Comparison of ENCODE assay signal across 8 mouse cellular contexts in the genomic region with DNA sequence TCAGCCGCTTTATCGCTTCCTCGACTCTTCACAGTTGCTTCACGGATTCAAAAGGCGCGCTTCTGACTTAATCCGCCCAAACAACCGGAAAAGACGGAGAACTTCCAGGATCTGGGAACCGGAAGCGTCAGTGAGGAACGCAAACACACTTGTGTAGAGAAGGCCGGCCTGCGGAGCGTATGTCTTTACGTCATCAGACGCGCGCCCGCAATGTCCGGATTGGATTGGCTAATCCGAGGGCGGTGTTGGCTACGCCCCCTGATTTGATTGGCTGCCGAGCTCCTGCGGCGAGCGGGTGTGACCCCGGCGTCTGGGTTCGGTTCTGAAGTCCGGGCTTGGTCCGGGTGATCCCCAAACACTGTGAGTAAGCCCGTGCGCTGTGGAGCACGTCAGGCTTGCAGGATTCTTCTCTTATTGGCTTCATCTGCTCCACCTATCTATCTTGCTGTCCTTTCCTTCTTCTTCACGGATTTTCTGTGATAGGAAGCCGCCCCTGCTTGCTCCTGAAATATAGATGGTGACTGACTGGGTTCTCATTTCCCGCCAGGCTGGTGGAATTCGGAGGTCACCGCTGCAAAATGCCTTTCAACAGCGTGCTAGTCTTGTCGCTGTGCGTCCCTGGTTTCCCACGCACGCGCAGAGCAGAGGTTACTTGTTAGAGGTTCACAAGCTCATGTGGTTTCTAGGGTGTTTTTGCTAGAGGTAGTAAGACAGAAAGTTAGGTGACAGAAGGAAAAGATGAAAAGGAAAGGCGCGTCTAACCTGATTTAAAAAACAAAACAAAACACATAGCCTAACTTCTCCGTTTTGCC. TPM values are rescaled to one million over a fixed set of nuclear protein-coding genes. Genes with fewer than 3 reads are reported as not detected.
A peak's percentile ranks its signal among the peaks of the same experiment; 100 is the strongest.
DNase-seq lines count a peak whose midpoint lies in the region; ATAC-seq and TF ChIP-seq lines count a peak whose summit lies in the region.

A gene (plus strand): TSS at position 266 of the 812 bp plus-strand sequence.
A gene (minus strand): TSS at position 628 of the 812 bp plus-strand sequence.

- peak within 1 kb of the TSS; percentile 90 for H3K4me3 ChIP-seq in E14TG2a.4 (replicated peaks; ENCODE audit: low read length)
- H3K4me3 ChIP-seq in forebrain, embryonic 12.5 days (replicated peaks) = peak within 1 kb of the TSS; percentile 66
- peak within 1 kb of the TSS; percentile 73 for H3K4me3 ChIP-seq in heart, postnatal 0 days (ENCODE audit: low read depth, low read length)
- H3K4me3 ChIP-seq in liver, embryonic 16.5 days (ENCODE audit: low read depth, low read length) = peak within 1 kb of the TSS; percentile 69
- H3K4me3 ChIP-seq in neural tube, embryonic 13.5 days = peak within 1 kb of the TSS; percentile 63
- peak within 1 kb of the TSS; percentile 91 for H3K4me3 ChIP-seq in testis, adult 2 months (ENCODE audit: control insufficient read depth, low read depth, low read length)

- ATAC-seq in forebrain, embryonic 12.5 days (ENCODE audit: low FRiP score) = peak; percentile 100
- peak; percentile 100 for ATAC-seq in heart, postnatal 0 days (ENCODE audit: insufficient read depth, low read depth)
- ATAC-seq in liver, embryonic 16.5 days (ENCODE audit: low read depth) = peak; percentile 99
- peak; percentile 100 for ATAC-seq in neural tube, embryonic 13.5 days (ENCODE audit: low read depth)

- peak; percentile 93 for TF ChIP-seq EP300 in heart, postnatal 0 days (IDR thresholded peaks at IDR 0.05; ENCODE audit: low read depth)

- DNase-seq in c-Kit-positive CD71-positive TER-119-positive erythroid progenitor cells, embryonic 14.5 days (ENCODE audit: low spot score) = peak; percentile 96
- DNase-seq in heart, postnatal 0 days (ENCODE audit: low spot score) = peak; percentile 98
- peak; percentile 99 for DNase-seq in kidney, postnatal 4 days

- no peaks in the 10 kb centered on the region for H3K9me3 ChIP-seq in E14TG2a.4 (ENCODE audit: low read length)
- H3K9me3 ChIP-seq in forebrain, embryonic 12.5 days = no peaks in the 10 kb centered on the region
- no peaks in the 10 kb centered on the region for H3K9me3 ChIP-seq in heart, postnatal 0 days (replicated peaks; ENCODE audit: control insufficient read depth, low read length)
- no peaks in the 10 kb centered on the region for H3K9me3 ChIP-seq in liver, embryonic 16.5 days (replicated peaks; ENCODE audit: control insufficient read depth, low read length)
- H3K9me3 ChIP-seq in neural tube, embryonic 13.5 days = no peaks in the 10 kb centered on the region

- H3K36me3 ChIP-seq in E14TG2a.4 (ENCODE audit: insufficient read depth, low read length) = peaks cover 53% of the 10 kb centered on the region
- H3K36me3 ChIP-seq in forebrain, embryonic 12.5 days (replicated peaks) = peaks cover 11% of the 10 kb centered on the region
- peaks cover 27% of the 10 kb centered on the region for H3K36me3 ChIP-seq in heart, postnatal 0 days (replicated peaks; ENCODE audit: control insufficient read depth, insufficient read depth, low read length)
- peaks cover 6% of the 10 kb centered on the region for H3K36me3 ChIP-seq in liver, embryonic 16.5 days (ENCODE audit: control insufficient read depth, insufficient read depth)
- H3K36me3 ChIP-seq in neural tube, embryonic 13.5 days = peaks cover 16% of the 10 kb centered on the region
- H3K36me3 ChIP-seq in testis, adult 2 months (ENCODE audit: control insufficient read depth, insufficient read depth, low read length) = no peaks in the 10 kb centered on the region

- TF ChIP-seq POLR2A in testis, adult 2 months (IDR thresholded peaks at IDR 0.05; ENCODE audit: control insufficient read depth, low read depth, low read length) = peak; percentile 29; the same call in 1 of the 2 replicates

- H3K9ac ChIP-seq in forebrain, embryonic 12.5 days = peak within 1 kb of the TSS; percentile 65
- peak within 1 kb of the TSS; percentile 75 for H3K9ac ChIP-seq in heart, postnatal 0 days (replicated peaks; ENCODE audit: low read depth, low read length)
- H3K9ac ChIP-seq in liver, embryonic 16.5 days (ENCODE audit: low read depth, low read length) = peak within 1 kb of the TSS; percentile 75
- H3K9ac ChIP-seq in neural tube, embryonic 13.5 days = peak within 1 kb of the TSS; percentile 77

- H3K27me3 ChIP-seq in E14TG2a.4 (ENCODE audit: insufficient read depth, low read length) = no peaks in the 10 kb centered on the region
- no peaks in the 10 kb centered on the region for H3K27me3 ChIP-seq in forebrain, embryonic 12.5 days
- no peaks in the 10 kb centered on the region for H3K27me3 ChIP-seq in heart, postnatal 0 days (ENCODE audit: control insufficient read depth, insufficient read depth, low read length)
- H3K27me3 ChIP-seq in liver, embryonic 16.5 days (ENCODE audit: control insufficient read depth, insufficient read depth, low read depth, low read length) = no peaks in the 10 kb centered on the region
- H3K27me3 ChIP-seq in neural tube, embryonic 13.5 days = no peaks in the 10 kb centered on the region
- H3K27me3 ChIP-seq in testis, adult 2 months (ENCODE audit: control insufficient read depth, insufficient read depth, low read length) = no peaks in the 10 kb centered on the region

- peak within 1 kb of the TSS; percentile 60 for H3K4me2 ChIP-seq in forebrain, embryonic 12.5 days
- peak within 1 kb of the TSS; percentile 89 for H3K4me2 ChIP-seq in heart, postnatal 0 days (ENCODE audit: low read depth, low read length)
- H3K4me2 ChIP-seq in liver, embryonic 16.5 days (ENCODE audit: low read depth, low read length) = peak within 1 kb of the TSS; percentile 82
- H3K4me2 ChIP-seq in neural tube, embryonic 13.5 days = peak within 1 kb of the TSS; percentile 79

- peaks cover 9% of the 10 kb centered on the region for H3K4me1 ChIP-seq in E14TG2a.4 (replicated peaks; ENCODE audit: low read depth, low read length)
- H3K4me1 ChIP-seq in forebrain, embryonic 12.5 days = peaks cover 6% of the 10 kb centered on the region
- peaks cover 7% of the 10 kb centered on the region; the same call in 1 of the 2 replicates for H3K4me1 ChIP-seq in heart, postnatal 0 days (ENCODE audit: control insufficient read depth, insufficient read depth)
- H3K4me1 ChIP-seq in liver, embryonic 16.5 days (ENCODE audit: control insufficient read depth, low read depth, low read length) = peaks cover 3% of the 10 kb centered on the region
- peaks cover 15% of the 10 kb centered on the region for H3K4me1 ChIP-seq in neural tube, embryonic 13.5 days (replicated peaks)
- H3K4me1 ChIP-seq in testis, adult 2 months (ENCODE audit: control insufficient read depth, insufficient read depth, low read length) = no peaks in the 10 kb centered on the region

- no peak for TF ChIP-seq CTCF in E14TG2a.4 (conservative IDR thresholded peaks at IDR 0.05; ENCODE audit: low read length)
- no peak for TF ChIP-seq CTCF in heart, postnatal 0 days (IDR thresholded peaks at IDR 0.05; ENCODE audit: low read depth)
- TF ChIP-seq CTCF in testis, adult 2 months (IDR thresholded peaks at IDR 0.05; ENCODE audit: control insufficient read depth, insufficient read depth, insufficient replicate concordance, low read depth, low read length) = no peak

- WGBS in forebrain, embryonic 12.5 days = under 1% methylated on average over 50 of the region's 50 CpGs
- under 1% methylated on average over 50 of the region's 50 CpGs for WGBS in heart, postnatal 0 days
- WGBS in liver, embryonic 16.5 days (ENCODE audit: insufficient replicate concordance) = under 1% methylated on average over 50 of the region's 50 CpGs
- WGBS in neural tube, embryonic 13.5 days = under 1% methylated on average over 50 of the region's 50 CpGs

- H3K27ac ChIP-seq in forebrain, embryonic 12.5 days = peak within 1 kb of the TSS; percentile 90
- peak within 1 kb of the TSS; percentile 99 for H3K27ac ChIP-seq in heart, postnatal 0 days (ENCODE audit: low read depth)
- peak within 1 kb of the TSS; percentile 97 for H3K27ac ChIP-seq in liver, embryonic 16.5 days (ENCODE audit: low read length)
- H3K27ac ChIP-seq in neural tube, embryonic 13.5 days (replicated peaks) = peak within 1 kb of the TSS; percentile 93
- peak within 1 kb of the TSS; percentile 92 for H3K27ac ChIP-seq in testis, adult 2 months (ENCODE audit: control insufficient read depth, insufficient read depth, low read depth, low read length)

RNA-seq across cellular contexts. Expression of the first gene that starts in this region (rescaled TPM):
- polyA plus RNA-seq in forebrain, embryonic 12.5 days (2016; fragmentation: Nextera tagmentation; extraction: Ambion mirVana) = 23.7 and 24.1 TPM in 2 replicates
- total RNA-seq in heart, postnatal 0 days (2014; rRNA removed; ENCODE audit: low replicate concordance) = 42.3 and 66.6 TPM in 2 replicates
- 46.8 and 46.9 TPM in 2 replicates for polyA plus RNA-seq in heart, postnatal 0 days (2015; fragmentation: Nextera tagmentation; extraction: Ambion mirVana)
- 33.0 and 33.5 TPM in 2 replicates for polyA plus RNA-seq in liver, embryonic 16.5 days (2015; fragmentation: Nextera tagmentation; extraction: Ambion mirVana)
- polyA plus RNA-seq in neural tube, embryonic 13.5 days (2015; fragmentation: Nextera tagmentation; extraction: Ambion mirVana) = 23.6 and 26.5 TPM in 2 replicates
- 8.6 and 9.9 TPM in 2 replicates for polyA plus RNA-seq in testis, adult 2 months (2012; rRNA removed)

RNA-seq across cellular contexts. Expression of the second gene that starts in this region (rescaled TPM):
- 34.6 and 36.2 TPM in 2 replicates for polyA plus RNA-seq in forebrain, embryonic 12.5 days (2016; fragmentation: Nextera tagmentation; extraction: Ambion mirVana)
- total RNA-seq in heart, postnatal 0 days (2014; rRNA removed; ENCODE audit: low replicate concordance) = 3.1 and 8.3 TPM in 2 replicates
- polyA plus RNA-seq in heart, postnatal 0 days (2015; fragmentation: Nextera tagmentation; extraction: Ambion mirVana) = 10.7 and 11.3 TPM in 2 replicates
- 21.1 and 23.8 TPM in 2 replicates for polyA plus RNA-seq in liver, embryonic 16.5 days (2015; fragmentation: Nextera tagmentation; extraction: Ambion mirVana)
- 11.7 and 13.0 TPM in 2 replicates for polyA plus RNA-seq in neural tube, embryonic 13.5 days (2015; fragmentation: Nextera tagmentation; extraction: Ambion mirVana)
- 2.6 and 3.3 TPM in 2 replicates for polyA plus RNA-seq in testis, adult 2 months (2012; rRNA removed)

Comparison
In these comparisons a context has a peak if more than half of its experiments do, and no peak if none do; other contexts are left out.
1. Peak in every context shown above with its lines: DNase-seq, ATAC-seq, H3K4me3 ChIP-seq and H3K27ac ChIP-seq.